ENCODE assay signal across 18 mouse cellular contexts in genomic region chr9:66603907-66604306, GRCm38 (mm10).
"Had no signal": no experiment of that assay in that cellular context is flagged by ENCODE, and none has a peak within 500 bp of the region (broad histone marks: within the 10 kb centered on the region; RNA-seq: fewer than 3 reads in every experiment).

No protein-coding gene starts in this region.

- H3K27me3 ChIP-seq: lung, embryonic 15.5 days; megakaryocyte, embryonic 14.5 days; midbrain, embryonic 15.5 days; neural tube, embryonic 13.5 days; stomach, embryonic 15.5 days had no signal

- H3K27ac ChIP-seq: layer of hippocampus, adult 2 months; limb, embryonic 12.5 days; liver, embryonic 14.5 days; lung, embryonic 15.5 days; macrophage; midbrain, embryonic 15.5 days; neural tube, embryonic 13.5 days; stomach, embryonic 15.5 days had no signal

- H3K9me3 ChIP-seq: limb, embryonic 12.5 days; lung, embryonic 15.5 days; megakaryocyte, embryonic 14.5 days; midbrain, embryonic 15.5 days; neural tube, embryonic 13.5 days; stomach, embryonic 15.5 days had no signal

- H3K9ac ChIP-seq: limb, embryonic 12.5 days; liver, embryonic 14.5 days; lung, embryonic 15.5 days; midbrain, embryonic 15.5 days; neural tube, embryonic 13.5 days; stomach, embryonic 15.5 days had no signal

- H3K36me3 ChIP-seq: limb, embryonic 12.5 days; lung, embryonic 15.5 days; midbrain, embryonic 15.5 days; neural tube, embryonic 13.5 days; stomach, embryonic 15.5 days had no signal

- ATAC-seq: inflammation-experienced regulatory T-cells, adult 6 months; midbrain, embryonic 15.5 days had no signal

- H3K4me1 ChIP-seq: midbrain, embryonic 15.5 days had no signal

- H3K4me2 ChIP-seq: limb, embryonic 12.5 days; lung, embryonic 15.5 days; midbrain, embryonic 11.5 days; midbrain, embryonic 15.5 days; neural tube, embryonic 13.5 days; stomach, embryonic 15.5 days had no signal

- DNase-seq: kidney, postnatal 10 days; kidney, postnatal 4 days; lung, postnatal 14 days; retina, postnatal 1 day; right cerebral cortex, postnatal 4 days; thymus, adult 2 months; thymus, postnatal 36 days had no signal

- H3K4me3 ChIP-seq: layer of hippocampus, adult 2 months; limb, embryonic 12.5 days; lung, embryonic 15.5 days; megakaryocyte, embryonic 14.5 days; midbrain, embryonic 15.5 days; neural tube, embryonic 13.5 days; stomach, embryonic 15.5 days had no signal
